Mouse (Mus musculus) limb, embryonic 10.5 days (tissue): ENCODE measurements at regions not wholly inside any gene's neighbourhood (a gene's known extent, or its start where the extent isn't known, plus 50 kb on each side); places are given as distances from the start of the nearest gene placed in this dataset.

Experiments
- DNase-seq: peaks from one replicate; pipeline ENCODE4 v3.0.0-alpha.2; 2017; ENCODE audit warnings: low spot score
- H3K27ac ChIP-seq: fragments of 300-500 bp; sonication (generic); 2 replicates; pipeline ENCODE4 v1.5.1; 2016; ENCODE audit warnings: mild to moderate bottlenecking
- H3K27me3 ChIP-seq: fragments of 300-500 bp; sonication (generic); 2 replicates; pipeline ENCODE4 v1.6.1; 2016; ENCODE audit warnings: low read depth, mild to moderate bottlenecking; ENCODE audit not compliant: poor library complexity, severe bottlenecking
- H3K36me3 ChIP-seq: fragments of 300-500 bp; sonication (generic); 2 replicates; pipeline ENCODE4 v1.6.1; 2016; ENCODE audit warnings: mild to moderate bottlenecking, moderate library complexity
- H3K4me1 ChIP-seq: fragments of 300-500 bp; sonication (generic); 2 replicates; pipeline ENCODE4 v1.6.1; 2016
- H3K4me3 ChIP-seq: fragments of 300-500 bp; sonication (generic); 2 replicates; pipeline ENCODE4 v1.5.1; 2016; ENCODE audit warnings: mild to moderate bottlenecking, moderate library complexity
- H3K9me3 ChIP-seq: fragments of 300-500 bp; sonication (generic); replicated peaks from 2 replicates; pipeline ENCODE4 v1.6.1; 2016; ENCODE audit warnings: mild to moderate bottlenecking
- WGBS: fragments of 180-500 bp; shearing (Covaris S2); methylation state at CpG from one replicate; pipeline ENCODE4 v1.1.7; 2016; 5-methylcytosine and 5-hydroxymethylcytosine counted together

DNA sequence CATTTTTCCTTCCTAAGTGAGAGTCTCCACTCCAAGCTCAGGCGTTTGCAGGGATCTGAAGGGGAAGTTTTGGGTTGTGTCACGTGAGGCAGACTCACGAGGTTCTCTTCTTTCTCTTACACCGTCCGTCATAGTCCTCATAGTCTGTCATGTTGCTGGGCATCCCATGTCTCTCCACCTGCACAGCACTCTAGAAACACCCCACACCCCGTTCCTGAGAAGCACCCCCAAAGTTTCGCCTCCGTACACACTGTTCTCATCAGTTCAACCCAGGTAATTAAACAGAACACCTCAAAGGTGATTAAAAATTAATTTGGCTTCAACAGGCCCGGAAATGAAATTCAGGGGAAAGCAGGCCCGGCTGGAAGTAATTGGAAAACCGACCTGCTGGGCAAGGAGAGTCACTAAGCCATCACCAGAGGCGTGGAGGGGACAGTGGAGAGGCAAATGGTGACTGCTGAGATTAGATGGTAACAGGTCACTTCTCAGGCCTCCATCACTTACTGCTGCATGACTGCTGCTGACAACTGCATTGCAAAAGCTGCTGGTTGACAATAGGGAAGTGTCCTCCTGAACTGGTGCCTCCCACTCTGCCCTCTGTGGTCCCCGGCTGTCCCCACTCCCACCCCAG is 63.1 kb upstream of the Smndc1 start:
- H3K9me3 ChIP-seq: no peaks in the 10 kb centered on the region
- peaks cover 3% of the 10 kb centered on the region for H3K27me3 ChIP-seq
- peaks cover 39% of the 10 kb centered on the region for H3K4me1 ChIP-seq
- H3K36me3 ChIP-seq: no peaks in the 10 kb centered on the region
- peak overlapping the region; percentile 68; the same call in 1 of the 2 replicates for H3K27ac ChIP-seq
- DNase-seq: no peak
- no peak overlapping the region for H3K4me3 ChIP-seq
- WGBS: 58% methylated on average over 13 of the region's 13 CpGs

DNA sequence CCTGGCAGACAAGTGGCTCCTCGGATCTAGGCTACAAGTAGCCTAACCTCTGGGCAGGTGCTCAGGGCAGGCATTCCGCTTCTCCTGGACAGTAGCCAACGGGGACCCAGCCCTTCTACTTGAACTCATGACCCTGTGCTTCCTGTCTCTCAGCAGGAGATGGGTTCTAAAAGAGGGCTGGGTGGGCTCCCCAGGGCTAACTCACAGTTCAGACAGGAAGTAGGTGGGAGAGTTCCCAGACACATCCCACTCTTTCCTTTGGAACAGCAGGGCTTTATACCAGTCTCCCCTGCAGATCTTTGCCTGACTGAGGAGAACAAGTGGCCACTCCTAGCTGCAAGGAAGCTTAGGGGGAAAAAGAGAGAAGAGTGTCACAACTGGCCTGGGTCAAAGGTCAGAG is 62.0 kb upstream of the Smndc1 start:
- H3K4me3 ChIP-seq: no peak overlapping the region
- H3K27ac ChIP-seq: no peak overlapping the region
- no peak for DNase-seq
- peaks cover 35% of the 10 kb centered on the region for H3K4me1 ChIP-seq
- no peaks in the 10 kb centered on the region for H3K9me3 ChIP-seq
- H3K36me3 ChIP-seq: no peaks in the 10 kb centered on the region
- H3K27me3 ChIP-seq: peaks cover 4% of the 10 kb centered on the region; the same call in 1 of the 2 replicates
- WGBS: 41% methylated on average over 3 of the region's 3 CpGs

DNA sequence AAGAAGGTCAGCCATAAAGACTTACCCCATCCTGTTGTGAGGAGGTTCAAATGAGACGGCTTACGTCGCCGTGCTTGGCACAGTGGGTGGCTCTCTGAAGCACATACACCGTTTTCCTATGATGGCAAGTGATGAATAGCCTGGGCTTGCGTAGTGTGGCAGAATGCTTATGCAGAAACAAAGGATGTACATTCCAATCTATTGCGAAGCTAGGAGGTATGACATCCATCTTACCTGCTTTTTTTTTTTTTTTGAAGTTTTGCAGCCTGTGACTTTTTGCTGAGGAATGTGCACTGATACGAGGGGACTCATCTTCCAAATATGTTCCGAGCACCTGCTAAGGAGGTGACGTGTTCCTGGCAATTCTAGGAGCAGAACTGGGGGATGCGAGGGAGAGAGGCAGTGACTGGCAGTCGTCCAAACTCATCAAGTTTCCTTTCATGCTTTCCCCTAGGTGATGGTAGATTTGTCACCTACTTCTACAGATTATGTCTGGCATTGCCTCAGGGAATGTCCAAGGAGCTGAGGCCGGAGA is 61.1 kb upstream of the Smndc1 start:
- no peak for DNase-seq
- Histone ChIP-seq H3K4me1 (peaks cover 42% of the 10 kb centered on the region), H3K36me3 (no peaks in the 10 kb centered on the region), H3K27ac (peak overlapping the region; percentile 15; the same call in 1 of the 2 replicates), H3K9me3 (no peaks in the 10 kb centered on the region), H3K27me3 (peaks cover 11% of the 10 kb centered on the region; the same call in 1 of the 2 replicates), H3K4me3 (no peak overlapping the region)
- WGBS: 85% methylated on average over 13 of the region's 13 CpGs

DNA sequence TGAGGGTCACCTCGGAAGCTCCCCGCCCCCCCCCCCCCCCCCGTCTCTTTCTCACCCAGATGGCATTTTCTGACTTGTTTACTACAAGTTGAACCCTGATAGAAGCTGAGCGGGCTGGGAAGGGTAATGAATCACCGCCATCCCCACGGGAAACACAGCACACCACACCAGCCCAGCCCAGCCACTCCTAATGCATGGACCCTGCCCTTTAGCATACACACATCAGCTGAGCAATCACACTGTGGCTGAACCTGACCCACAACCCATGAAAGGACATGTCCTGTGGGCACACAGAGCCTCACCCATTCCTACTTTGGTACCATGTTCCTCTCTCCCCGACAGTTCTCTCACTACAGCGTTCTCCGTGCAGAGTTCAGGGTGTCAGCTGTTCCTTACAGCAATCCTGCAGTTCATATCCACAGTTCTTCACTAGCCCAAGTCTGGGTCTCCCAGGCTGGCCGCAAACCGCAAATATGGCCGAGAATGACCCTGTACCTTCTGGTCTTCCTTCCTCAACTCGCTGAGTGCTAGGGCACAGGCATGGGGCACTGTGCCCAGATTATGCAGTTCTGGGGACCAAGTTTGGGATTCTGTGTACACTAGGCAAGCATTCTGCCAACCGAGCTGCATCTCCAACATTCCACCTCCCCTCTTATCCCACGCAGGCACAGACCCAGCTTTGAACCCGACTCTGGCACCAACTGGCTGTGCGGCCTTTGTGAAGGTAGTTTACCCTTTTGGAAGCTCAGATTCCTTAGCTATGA is 60.4 kb upstream of the Smndc1 start:
- Histone ChIP-seq H3K9me3 (no peaks in the 10 kb centered on the region), H3K4me1 (peaks cover 42% of the 10 kb centered on the region), H3K27me3 (peaks cover 15% of the 10 kb centered on the region; the same call in 1 of the 2 replicates), H3K4me3 (no peak overlapping the region), H3K27ac (peak overlapping the region; percentile 15; the same call in 1 of the 2 replicates), H3K36me3 (no peaks in the 10 kb centered on the region)
- DNase-seq: no peak
- WGBS: 74% methylated on average over 17 of the region's 17 CpGs

DNA sequence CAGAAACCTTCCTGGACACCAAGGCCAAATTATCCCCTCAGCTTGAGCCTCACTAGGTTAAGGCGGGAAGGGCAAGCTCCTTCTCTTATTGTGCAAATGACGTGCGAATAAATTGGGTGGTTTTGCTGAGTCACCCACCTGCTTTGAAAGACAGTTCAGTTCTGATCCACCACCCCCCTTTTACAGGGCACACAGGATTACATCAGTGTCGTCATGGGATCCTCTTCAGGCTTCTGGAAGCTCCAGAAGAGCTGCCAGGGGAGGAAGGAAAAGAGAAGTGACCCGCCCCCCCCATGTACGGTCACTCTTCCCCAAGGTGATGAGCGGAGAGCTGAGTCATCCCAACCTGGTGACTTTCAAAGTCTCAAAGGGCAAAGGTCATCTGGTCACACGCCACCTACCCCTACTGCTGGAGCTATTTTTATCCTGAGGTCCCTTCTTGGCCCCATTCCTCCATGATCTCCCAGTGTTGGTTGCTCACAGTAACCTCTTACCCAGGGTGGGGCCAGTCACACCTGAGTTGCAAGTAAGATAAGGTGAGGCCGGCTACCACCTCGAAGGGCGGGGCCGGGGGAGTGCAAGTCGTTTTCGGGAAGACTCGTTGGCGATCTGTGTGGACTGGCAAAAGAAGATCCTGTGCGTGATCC is 58.9 kb upstream of the Smndc1 start:
- no peak for DNase-seq
- Histone ChIP-seq H3K9me3 (no peaks in the 10 kb centered on the region), H3K4me1 (peaks cover 50% of the 10 kb centered on the region), H3K27me3 (peaks cover 15% of the 10 kb centered on the region; the same call in 1 of the 2 replicates), H3K4me3 (no peak overlapping the region), H3K36me3 (no peaks in the 10 kb centered on the region), H3K27ac (no peak overlapping the region)
- WGBS: 83% methylated on average over 17 of the region's 17 CpGs

DNA sequence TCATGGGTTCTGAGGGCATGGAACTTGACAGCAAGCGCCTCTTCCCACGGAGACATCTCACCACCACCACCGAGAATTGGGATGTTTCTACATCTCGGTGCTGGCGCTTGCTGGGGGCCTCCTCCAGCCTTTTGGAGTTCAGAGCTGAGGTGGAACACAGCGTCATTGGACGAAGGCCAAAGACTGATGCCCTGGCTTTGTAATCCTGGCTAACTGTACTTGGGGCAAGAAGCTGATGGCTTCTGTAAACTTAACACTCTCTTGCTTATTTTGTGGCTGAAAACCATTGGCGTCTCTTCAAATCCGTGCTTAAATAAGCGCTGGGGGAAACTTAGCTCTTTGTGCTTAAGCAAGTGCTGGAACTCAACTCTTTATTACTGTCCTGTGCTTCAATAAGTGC is 57.8 kb upstream of the Smndc1 start:
- H3K9me3 ChIP-seq: no peaks in the 10 kb centered on the region
- H3K27ac ChIP-seq: no peak overlapping the region
- DNase-seq: no peak
- 84% methylated on average over 10 of the region's 10 CpGs for WGBS
- H3K27me3 ChIP-seq: peaks cover 15% of the 10 kb centered on the region; the same call in 1 of the 2 replicates
- H3K36me3 ChIP-seq: no peaks in the 10 kb centered on the region
- no peak overlapping the region for H3K4me3 ChIP-seq
- peaks cover 41% of the 10 kb centered on the region for H3K4me1 ChIP-seq

DNA sequence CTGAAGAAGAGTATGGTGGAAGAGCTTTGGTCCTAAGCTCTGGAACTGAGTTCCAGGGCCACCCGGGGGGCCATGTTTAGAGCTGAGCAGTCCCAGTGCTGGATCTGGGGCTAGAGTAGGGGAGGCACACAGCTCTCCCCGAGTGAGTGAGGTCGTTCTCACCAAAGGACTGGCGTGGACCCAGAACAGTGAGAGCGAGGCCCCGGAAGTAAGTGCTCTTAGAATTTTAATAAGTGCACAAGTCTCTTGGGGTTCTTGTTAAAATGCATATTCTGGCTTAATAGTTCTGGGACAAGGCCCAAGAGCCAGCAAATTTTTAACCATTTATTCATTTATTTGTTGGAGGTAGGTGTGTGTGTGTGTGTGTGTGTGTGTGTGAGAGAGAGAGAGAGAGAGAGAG is 57.4 kb upstream of the Smndc1 start:
- Histone ChIP-seq H3K27ac (no peak overlapping the region), H3K4me1 (peaks cover 37% of the 10 kb centered on the region), H3K4me3 (no peak overlapping the region), H3K36me3 (no peaks in the 10 kb centered on the region), H3K9me3 (no peaks in the 10 kb centered on the region), H3K27me3 (peaks cover 15% of the 10 kb centered on the region; the same call in 1 of the 2 replicates)
- DNase-seq: no peak
- WGBS: 81% methylated on average over 6 of the region's 6 CpGs

DNA sequence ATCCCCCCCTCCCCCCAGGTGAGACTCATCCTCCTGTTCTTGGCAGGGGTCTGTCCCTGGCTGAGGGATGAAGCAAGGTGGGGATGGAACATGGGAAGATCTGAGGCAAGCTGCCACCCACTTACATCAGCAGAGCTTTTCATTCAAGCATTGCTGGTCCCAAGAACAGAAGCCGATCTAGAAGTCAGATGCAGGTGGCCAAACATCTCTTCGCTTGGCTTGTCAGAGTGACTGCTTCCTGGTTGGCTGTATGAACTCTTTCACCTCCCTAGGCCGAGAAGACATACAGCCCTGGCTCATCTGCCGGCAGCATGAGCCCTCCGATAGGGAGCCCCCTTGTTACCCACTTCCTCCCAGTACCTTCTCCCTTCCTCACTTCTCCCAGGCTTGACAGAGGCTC is 55.8 kb upstream of the Smndc1 start:
- no peak overlapping the region for H3K27ac ChIP-seq
- no peaks in the 10 kb centered on the region for H3K9me3 ChIP-seq
- 63% methylated on average over 5 of the region's 5 CpGs for WGBS
- peaks cover 28% of the 10 kb centered on the region for H3K4me1 ChIP-seq
- H3K27me3 ChIP-seq: peaks cover 15% of the 10 kb centered on the region; the same call in 1 of the 2 replicates
- H3K4me3 ChIP-seq: no peak overlapping the region
- no peaks in the 10 kb centered on the region for H3K36me3 ChIP-seq
- DNase-seq: no peak

DNA sequence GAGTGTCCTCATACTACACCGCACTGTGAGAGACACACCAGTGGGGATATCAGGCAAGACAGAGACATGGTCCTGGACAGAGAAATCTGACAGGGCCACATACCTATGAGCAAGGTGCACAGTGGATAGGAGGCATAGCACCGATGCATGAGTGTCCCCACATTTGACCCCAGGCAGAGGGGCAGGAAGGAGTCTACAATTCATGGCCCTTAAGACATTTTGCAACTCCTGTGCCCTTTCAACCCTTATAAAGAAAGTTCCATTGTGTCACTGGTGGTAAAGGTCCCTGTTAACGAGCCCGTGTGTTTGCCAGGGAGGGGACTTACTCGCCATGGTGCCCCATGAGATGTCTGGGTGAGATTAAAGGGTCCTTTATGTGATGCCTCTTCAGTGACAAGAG is 54.3 kb upstream of the Smndc1 start:
- no peaks in the 10 kb centered on the region for H3K36me3 ChIP-seq
- 40% methylated on average over 5 of the region's 5 CpGs for WGBS

DNA sequence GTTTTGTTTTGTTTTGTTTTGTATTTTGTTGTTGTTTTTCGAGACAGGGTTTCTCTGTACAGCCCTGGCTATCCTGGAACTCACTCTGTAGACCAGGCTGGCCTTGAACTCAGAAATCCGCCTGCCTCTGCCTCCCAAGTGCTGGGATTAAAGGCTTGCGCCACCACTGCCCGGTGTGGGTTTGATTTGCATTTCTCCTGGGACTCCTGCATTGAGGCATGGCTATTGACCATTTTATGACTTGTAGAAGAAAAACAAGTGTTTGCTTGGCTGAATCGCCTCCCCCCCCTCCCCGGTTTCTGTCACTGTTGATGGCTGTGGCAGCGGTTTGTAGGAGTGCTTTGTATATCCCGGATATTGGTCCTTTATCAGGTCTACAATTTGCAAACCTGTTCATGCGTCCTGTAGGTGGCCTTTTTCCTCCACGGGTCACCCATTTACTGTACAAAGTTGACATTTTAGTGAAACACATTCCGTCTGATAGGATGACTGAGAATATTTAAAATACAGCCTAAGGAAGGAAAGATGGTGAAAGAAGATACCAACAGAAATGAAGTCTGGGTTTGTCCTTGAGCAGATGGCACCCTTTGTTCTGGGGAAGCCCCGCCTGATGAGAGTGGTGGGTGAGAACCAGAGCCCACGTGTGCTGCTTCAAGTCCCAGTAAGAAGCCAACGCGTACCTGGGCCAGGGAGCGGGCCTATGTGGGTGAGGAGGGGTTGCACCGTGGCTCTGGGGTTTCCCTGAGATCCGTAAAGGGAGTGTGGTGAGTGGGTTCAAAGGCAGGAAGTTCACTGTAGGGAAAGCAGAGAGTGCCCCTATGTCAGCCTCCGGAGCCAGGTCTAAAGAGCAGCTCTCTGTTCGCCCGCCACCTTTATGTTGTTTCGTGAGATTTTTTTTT is 52.6 kb upstream of the Smndc1 start:
- peaks cover 31% of the 10 kb centered on the region for H3K4me1 ChIP-seq
- H3K36me3 ChIP-seq: no peaks in the 10 kb centered on the region
- no peak for DNase-seq
- no peak overlapping the region for H3K4me3 ChIP-seq
- peaks cover 15% of the 10 kb centered on the region; the same call in 1 of the 2 replicates for H3K27me3 ChIP-seq
- 83% methylated on average over 22 of the region's 22 CpGs for WGBS
- no peak overlapping the region for H3K27ac ChIP-seq
- H3K9me3 ChIP-seq: no peaks in the 10 kb centered on the region

More for the DNA sequence above, 54.3 kb upstream of the Smndc1 start:
- DNase-seq: no peak
- no peak overlapping the region for H3K27ac ChIP-seq
- H3K27me3 ChIP-seq: peaks cover 15% of the 10 kb centered on the region; the same call in 1 of the 2 replicates
- H3K4me1 ChIP-seq: peaks cover 30% of the 10 kb centered on the region
- no peaks in the 10 kb centered on the region for H3K9me3 ChIP-seq
- no peak overlapping the region for H3K4me3 ChIP-seq

DNA sequence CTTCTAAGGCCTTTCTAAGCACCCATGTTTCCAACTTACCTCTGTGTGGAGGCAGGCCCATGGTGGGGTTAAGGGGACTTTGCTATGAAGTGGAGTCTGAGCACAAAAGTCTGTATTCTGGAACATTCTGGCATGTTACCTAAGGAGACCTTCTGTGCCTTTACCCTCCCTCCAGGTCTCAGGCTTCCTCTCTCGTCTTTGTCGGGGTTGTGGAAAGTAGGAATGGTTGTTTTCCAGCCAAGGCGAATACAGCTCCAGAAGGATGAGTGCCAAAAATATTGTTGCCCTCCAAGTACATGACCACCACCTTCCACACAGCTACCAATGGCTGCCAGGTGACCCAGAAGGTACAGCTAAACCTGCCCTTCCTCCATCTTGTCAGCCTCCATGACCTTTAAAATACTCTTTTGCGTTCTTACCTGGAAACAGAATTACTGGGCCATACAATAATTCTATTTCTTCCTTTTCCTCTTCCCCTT is 51.8 kb upstream of the Smndc1 start:
- Histone ChIP-seq H3K9me3 (no peaks in the 10 kb centered on the region), H3K4me1 (peaks cover 39% of the 10 kb centered on the region), H3K27ac (no peak overlapping the region), H3K4me3 (no peak overlapping the region), H3K27me3 (peaks cover 9% of the 10 kb centered on the region; the same call in 1 of the 2 replicates), H3K36me3 (no peaks in the 10 kb centered on the region)
- DNase-seq: no peak
- WGBS: 91% methylated on average over 4 of the region's 4 CpGs
